ENCODE assay signal across 8 mouse cellular contexts in genomic region chr14:72983456-72983855, GRCm38 (mm10).
DNase-seq lines count a peak whose midpoint lies in the region; ATAC-seq and TF ChIP-seq lines count a peak whose summit lies in the region.

No protein-coding gene starts in this region.

- H3K9ac ChIP-seq in MEL (ENCODE audit: control insufficient read depth, low read depth, low read length, poor library complexity, severe bottlenecking), result no peak overlapping the region

- no peak overlapping the region for H3K4me3 ChIP-seq in MEL (ENCODE audit: control insufficient read depth in 1 of 2, insufficient read depth in 1 of 2, low read depth in 2 of 2, low read length in 2 of 2)
- H3K4me3 ChIP-seq in layer of hippocampus, adult 2 months, result peak overlapping the region; percentile 51
- H3K4me3 ChIP-seq in lung, adult 2 months (replicated peaks; ENCODE audit: extremely low read depth, low read depth, low read length), result no peak overlapping the region

- TF ChIP-seq RAD21 in MEL (IDR thresholded peaks at IDR 0.05; ENCODE audit: low read depth, low read length), result peak; percentile 65

- DNase-seq in MEL (ENCODE audit: low read depth, low spot score), result peak; percentile 71
- DNase-seq in cerebellum, adult 18-20 months, result peak; percentile 65 to 67
- DNase-seq in forelimb bud, embryonic 11.5 days (ENCODE audit: low read depth, low spot score), result peak; percentile 74
- peak; percentile 89 for DNase-seq in heart, postnatal 4 days
- DNase-seq in layer of hippocampus, adult 2 months (ENCODE audit: low spot score in 2 of 2), result peak; percentile 87 to 91
- DNase-seq in lung, adult 2 months, result peak; percentile 64
- peak; percentile 83 for DNase-seq in thymus, postnatal 0 days (ENCODE audit: low spot score)

- 4% methylated on average over 11 of the region's 11 CpGs for WGBS in lung, adult 2 months

- H3K9me3 ChIP-seq in MEL (replicated peaks; ENCODE audit: insufficient read depth, low read length), result no peaks in the 10 kb centered on the region

- H3K27me3 ChIP-seq in MEL (ENCODE audit: control insufficient read depth in 1 of 2, insufficient read depth in 2 of 2, low read length in 2 of 2), result no peaks in the 10 kb centered on the region

- H3K27ac ChIP-seq in MEL (ENCODE audit: control insufficient read depth, low read depth, low read length), result no peak overlapping the region
- H3K27ac ChIP-seq in layer of hippocampus, adult 2 months, result peak overlapping the region; percentile 79

- ATAC-seq in neutrophil, adult 5-6 weeks (ENCODE audit: extremely low read depth, insufficient number of reproducible peaks, low FRiP score, poor library complexity, severe bottlenecking), result peak; percentile 79

- H3K4me1 ChIP-seq in MEL (ENCODE audit: control insufficient read depth in 1 of 2, insufficient read depth in 2 of 2, low read length in 2 of 2), result no peaks in the 10 kb centered on the region
- peaks cover 4% of the 10 kb centered on the region; the same call in 1 of the 2 replicates for H3K4me1 ChIP-seq in lung, adult 2 months (ENCODE audit: control insufficient read depth, insufficient read depth, low read length)

- TF ChIP-seq POLR2A in MEL (IDR thresholded peaks at IDR 0.05; ENCODE audit: control insufficient read depth in 1 of 2, insufficient read depth in 1 of 2, low read depth in 1 of 2, low read length in 2 of 2, poor library complexity in 1 of 2), result no peak
- TF ChIP-seq POLR2A in lung, adult 2 months (IDR thresholded peaks at IDR 0.05; ENCODE audit: borderline replicate concordance, extremely low read depth, low read depth, low read length), result no peak

- H3K36me3 ChIP-seq in MEL (ENCODE audit: control insufficient read depth in 1 of 2, insufficient read depth in 2 of 2, low read length in 2 of 2), result no peaks in the 10 kb centered on the region

- TF ChIP-seq CTCF in MEL (IDR thresholded peaks at IDR 0.05 in 2 of 3, conservative IDR thresholded peaks at IDR 0.05 in 1 of 3; ENCODE audit: control insufficient read depth in 1 of 3, insufficient read depth in 1 of 3, low read depth in 2 of 3, low read length in 3 of 3, poor library complexity in 1 of 3, severe bottlenecking in 1 of 3), result peak; percentile 74 to 86 (median 76)
- peak; percentile 94 for TF ChIP-seq CTCF in layer of hippocampus, adult 2 months (conservative IDR thresholded peaks at IDR 0.05)
- peak; percentile 78 for TF ChIP-seq CTCF in lung, adult 2 months (IDR thresholded peaks at IDR 0.05; ENCODE audit: insufficient read depth, low read length)

- no peaks in the 10 kb centered on the region for H3K79me2 ChIP-seq in MEL (ENCODE audit: control insufficient read depth, insufficient read depth, low read length, poor library complexity)

- no peak for TF ChIP-seq EP300 in MEL (IDR thresholded peaks at IDR 0.05; ENCODE audit: low read depth in 1 of 2, low read length in 2 of 2)

TF ChIP-seq in MEL, 35 proteins besides CTCF, POLR2A, EP300 and RAD21:
- TF ChIP-seq MEF2A (IDR thresholded peaks at IDR 0.05; ENCODE audit: extremely low read depth, insufficient replicate concordance, low read depth, low read length, poor library complexity, severe bottlenecking) (no peak), BHLHE40 (IDR thresholded peaks at IDR 0.05; ENCODE audit: borderline replicate concordance, low read depth, low read length) (0 out of 2 replicates have a peak, but pooled peaks have one; percentile 6), USF1 (IDR thresholded peaks at IDR 0.05; ENCODE audit: low read depth, low read length) (no peak), ELF1 (IDR thresholded peaks at IDR 0.05; ENCODE audit: low read depth, low read length) (peak; percentile 89), SMC3 (IDR thresholded peaks at IDR 0.05; ENCODE audit: low read depth, low read length) (peak; percentile 93), TAL1 (IDR thresholded peaks at IDR 0.05; ENCODE audit: low read length) (no peak), ZMIZ1 (IDR thresholded peaks at IDR 0.05; ENCODE audit: low read depth, low read length) (no peak), ZC3H11A (IDR thresholded peaks at IDR 0.05; ENCODE audit: low read depth, low read length) (peak; percentile 50), NRF1 (IDR thresholded peaks at IDR 0.05; ENCODE audit: insufficient read depth, low read depth, low read length, poor library complexity, severe bottlenecking) (no peak), SIN3A (IDR thresholded peaks at IDR 0.05; ENCODE audit: low read length) (0 out of 2 replicates have a peak, but pooled peaks have one; percentile 17), RCOR1 (IDR thresholded peaks at IDR 0.05; ENCODE audit: low read depth, low read length) (no peak)
